Mouse (Mus musculus) urinary bladder, postnatal 10 days (tissue): Measurements from ENCODE around the gene Psmd1.
"Not testable (repeated sequence)": the region's sequence is repeated elsewhere in the genome, so short reads cannot be mapped to it uniquely, and the experiment has no call there.

Experiments
- DNase-seq: peaks from one replicate; pipeline ENCODE4 v3.0.0; 2022; ENCODE audit warnings: low spot score

Psmd1 gene

DNA sequence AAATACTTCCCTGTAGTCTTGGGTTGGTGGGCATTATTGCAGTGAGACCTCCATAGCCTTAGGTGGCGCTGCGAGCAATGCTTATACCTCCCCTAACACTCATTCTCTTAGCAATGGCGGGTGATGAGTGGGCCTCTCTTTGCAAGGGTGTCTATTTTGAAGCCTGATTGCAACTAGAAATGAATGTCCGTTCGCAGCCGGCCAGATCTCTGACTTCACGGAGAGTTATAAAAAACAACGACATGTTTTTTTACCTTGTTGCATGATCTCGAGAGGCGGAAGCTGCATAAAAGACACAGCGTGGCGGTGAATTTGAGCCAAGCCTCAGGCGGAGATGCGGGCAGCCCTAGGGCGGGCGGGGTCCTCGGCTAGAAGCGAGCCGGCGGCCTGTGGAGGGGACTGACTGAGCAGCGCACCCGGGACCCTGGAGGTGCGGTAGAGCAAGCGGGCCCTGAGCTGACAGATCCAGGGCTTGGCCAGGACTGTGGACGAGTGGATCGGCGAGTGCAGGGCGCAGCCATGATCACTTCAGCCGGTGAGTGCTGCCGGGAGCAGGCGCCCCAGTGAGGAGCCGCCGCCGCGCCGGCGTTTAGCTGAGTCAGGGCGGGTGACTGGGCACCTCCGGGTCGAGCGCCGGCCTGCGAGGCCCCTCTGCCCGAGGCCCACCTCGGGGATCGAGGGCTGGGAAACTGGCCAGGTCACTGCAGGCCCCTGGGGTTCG, at the start of gene Psmd1:
TSS of gene Psmd1 (plus strand) at position 117 of the 721 bp plus-strand sequence.
- peak; percentile 49 for DNase-seq

DNA sequence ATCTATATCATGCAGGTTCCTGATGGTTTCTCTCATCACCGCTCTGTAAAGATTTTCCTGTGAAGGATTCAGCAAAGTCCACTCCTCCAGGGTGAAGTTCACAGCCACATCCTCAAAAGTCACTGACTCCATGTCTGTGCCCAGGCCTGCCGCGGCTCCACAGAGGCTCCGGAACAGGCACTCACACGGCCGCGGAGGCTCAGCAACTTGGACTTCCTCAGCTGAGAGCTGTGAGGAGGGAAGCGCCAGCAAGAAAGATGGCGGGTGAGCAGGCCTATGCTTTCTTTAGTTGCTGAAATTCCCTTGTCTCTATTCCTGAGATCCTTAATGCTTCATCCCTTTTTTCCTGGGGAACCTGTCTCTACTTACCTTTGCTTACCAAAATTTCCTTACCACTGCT, 48.4 kb upstream of the Psmd1 start:
- DNase-seq, result not testable (repeated sequence)

DNA sequence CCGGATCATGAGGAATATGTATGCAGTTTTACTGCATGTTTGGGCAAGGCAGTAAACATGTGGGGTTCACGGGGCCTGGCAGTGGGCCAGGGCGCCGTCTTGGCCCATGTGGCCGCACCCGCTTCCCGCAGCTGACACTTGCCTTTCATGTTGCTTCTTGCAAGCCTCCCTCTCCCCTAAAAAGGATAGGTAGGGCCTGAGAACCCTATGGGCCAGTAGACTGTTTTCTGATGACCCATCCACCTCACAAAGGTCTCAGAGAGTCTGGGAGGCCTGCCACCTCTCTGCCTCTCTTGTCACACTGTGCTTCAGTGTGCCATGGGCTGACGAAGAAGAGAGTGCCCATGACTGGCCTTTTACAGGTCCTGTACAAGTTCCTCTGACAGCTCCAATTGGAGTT, 47.7 kb upstream of the Psmd1 start, which contains the start of gene Spata3:
TSS of gene Spata3 (plus strand) at position 301 of the 400 bp plus-strand sequence.
- no peak for DNase-seq

DNA sequence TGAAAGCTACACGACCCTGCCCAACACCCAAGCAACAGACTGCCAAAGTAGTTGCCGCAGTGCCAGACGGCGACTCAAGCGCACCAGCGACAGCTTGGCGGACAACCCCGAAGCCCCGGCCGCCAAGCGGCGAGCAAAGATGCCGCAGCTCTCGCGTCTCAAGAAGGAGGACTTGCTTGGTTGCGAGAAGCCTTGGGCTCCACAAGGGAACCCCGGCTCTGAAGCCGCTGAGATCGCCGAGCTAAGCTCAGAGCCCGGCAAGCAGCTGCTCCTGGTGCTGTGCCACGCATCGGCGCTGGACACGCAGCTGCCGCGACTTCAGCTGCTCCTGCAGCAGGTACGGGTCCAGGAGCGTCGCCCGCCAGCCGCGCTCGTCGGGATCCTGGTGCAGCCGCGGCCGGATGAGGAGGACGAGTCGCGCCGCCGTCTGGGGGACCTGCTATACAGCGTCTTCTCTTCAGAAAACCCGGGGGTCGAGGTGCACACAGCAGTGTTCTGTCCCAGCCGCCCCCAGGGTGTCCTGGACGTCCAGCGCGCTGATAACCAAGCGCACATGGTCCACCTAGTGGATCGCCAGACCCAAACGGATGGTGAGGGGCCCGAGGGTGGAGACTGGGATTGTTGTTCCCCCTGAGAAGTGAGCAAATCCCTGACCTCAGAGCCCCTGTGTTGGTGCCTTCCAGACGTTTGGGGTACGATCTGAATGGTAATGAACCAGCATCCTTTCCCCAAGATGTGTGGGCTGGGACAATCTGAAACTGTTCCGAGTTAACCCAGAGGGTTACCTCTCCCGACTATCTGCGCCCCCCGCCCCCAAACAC, 45.7 kb upstream of the Psmd1 start:
- no peak for DNase-seq

DNA sequence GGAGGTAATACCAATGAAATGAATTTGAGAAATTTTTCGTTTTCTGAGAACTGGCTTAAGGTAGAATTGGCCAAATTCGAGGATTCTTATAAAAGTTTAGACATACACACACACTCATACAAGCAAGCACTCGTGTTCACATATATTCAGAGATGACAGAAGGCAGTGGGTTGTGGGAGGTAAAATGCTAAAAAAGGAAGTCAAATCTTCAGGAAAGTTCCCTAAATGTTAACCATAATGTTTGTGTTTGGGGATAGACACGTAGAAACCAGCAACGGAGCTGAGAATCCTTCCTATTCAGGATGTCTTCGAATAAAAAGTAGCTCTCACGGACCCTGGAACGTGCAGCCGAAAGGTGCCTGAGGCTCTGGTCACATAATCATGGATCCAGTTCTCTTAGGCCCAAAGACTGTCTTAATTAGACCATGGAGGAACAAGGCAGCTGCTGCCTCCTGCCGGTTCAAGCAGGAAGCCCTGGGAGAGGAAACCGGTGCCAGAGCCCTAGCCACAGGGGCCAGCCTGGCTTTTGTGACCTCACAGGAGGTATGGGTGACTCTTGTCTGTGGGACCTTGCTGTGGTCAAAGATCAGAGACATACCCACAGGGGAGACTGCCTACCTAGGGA, 42.7 kb upstream of the Psmd1 start:
- DNase-seq, result no peak

DNA sequence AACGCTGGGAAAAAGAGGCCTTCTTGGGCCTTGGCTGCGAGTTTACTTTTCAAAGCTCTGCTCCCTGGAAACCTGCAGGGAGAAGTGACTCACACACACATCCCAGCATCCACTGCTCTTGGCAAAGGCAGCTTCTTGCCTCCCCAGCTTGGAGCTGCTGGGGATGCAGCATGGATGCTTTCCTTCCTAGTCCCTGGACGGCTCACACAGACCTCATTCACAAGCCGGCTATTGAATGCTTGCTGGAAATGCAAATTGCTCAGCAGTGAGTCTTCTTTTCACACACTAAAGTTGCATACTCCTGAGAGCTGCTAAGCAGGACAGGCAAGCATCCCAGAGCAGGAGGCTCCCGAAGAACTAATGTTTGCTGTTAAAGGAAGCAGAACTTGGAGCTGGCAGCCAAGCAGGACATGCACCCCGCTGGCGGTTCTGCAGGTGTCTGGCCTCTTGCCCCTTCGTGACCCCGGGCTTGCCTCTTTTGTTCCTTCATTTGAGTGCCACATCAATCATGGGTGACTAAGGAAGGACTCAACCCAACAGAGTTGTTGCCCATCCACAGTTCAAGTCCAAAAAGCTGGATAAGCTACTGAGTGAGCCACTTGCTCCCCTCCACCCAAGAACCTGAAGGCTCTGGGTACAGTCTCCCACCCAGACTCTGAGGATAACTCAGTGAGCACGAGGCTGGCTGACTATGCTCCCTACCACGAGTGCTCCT, 31.8 kb upstream of the Psmd1 start:
- DNase-seq, result no peak

DNA sequence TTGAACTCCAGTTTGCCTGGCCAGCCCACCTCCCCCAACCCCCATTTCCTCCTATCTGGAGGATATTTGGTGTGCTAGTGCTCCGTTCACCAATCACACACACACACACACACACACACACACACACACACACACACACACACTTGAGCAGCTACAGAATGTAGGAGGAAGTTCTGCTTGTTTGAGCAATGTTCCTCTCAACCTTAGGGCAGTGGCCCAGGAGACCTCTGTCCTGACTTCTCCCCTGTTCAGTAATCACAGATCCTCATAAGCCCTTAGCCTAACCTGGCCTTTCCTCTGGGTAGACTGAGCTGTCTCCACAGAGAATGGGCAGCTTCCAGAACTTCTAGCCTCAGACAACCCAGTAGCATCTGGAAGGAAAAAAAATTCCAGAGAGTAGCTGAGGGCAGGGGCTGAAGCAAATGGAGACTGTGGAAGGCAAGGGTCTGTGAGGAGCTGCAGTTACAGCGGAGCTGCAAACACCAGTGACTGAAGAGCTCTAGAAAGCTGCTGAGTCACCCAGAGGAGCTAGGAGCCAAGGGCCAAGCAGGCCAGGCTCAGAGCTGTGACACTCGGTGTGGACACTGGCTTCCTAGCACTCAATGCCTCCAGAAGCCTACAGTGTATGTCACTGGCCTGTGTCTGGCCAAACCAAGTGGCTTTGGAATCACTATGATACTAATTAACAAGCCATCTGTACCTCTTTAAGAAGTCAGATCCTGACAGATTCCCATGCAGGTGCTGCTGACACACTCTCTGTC, 25.8 kb upstream of the Psmd1 start:
- DNase-seq, result no peak

DNA sequence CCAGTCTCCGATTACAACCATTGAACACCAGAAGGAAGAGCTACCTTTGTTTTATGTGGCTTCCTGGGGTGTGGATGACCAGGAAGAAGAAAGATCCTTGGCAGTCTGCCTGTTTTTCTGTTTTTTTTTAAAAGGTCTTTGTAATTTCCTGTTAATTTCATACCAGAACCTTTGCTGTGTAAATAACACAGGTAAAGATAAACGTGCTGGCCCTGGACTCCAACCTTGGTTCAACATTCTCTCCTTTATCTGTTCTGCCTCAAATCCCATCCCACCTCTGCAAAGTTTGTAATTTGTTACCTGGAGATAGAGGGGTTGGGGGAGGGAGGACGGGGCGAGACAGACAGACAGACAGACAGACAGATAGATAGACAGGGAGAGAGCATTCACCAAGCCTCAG, 24.1 kb upstream of the Psmd1 start:
- DNase-seq, result no peak

DNA sequence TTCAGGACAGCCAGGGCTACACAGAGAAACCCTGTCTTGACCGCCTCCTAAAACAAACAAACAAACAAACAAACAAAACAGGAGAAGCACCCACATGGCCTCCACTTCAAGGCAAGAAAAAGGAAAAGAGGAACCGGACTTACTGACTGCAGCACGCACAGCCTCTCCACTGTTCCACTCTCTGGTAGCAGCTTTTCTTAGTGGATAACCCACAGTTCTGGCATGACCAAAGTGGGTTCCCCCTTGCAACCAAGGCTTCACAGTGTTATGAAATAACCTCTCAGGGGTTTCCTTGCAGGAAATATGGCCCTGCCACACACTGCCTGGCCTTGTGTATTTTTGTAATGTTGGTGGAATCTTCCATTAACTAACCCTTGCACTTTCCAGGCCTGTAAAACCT, 23.4 kb upstream of the Psmd1 start:
- no peak for DNase-seq

DNA sequence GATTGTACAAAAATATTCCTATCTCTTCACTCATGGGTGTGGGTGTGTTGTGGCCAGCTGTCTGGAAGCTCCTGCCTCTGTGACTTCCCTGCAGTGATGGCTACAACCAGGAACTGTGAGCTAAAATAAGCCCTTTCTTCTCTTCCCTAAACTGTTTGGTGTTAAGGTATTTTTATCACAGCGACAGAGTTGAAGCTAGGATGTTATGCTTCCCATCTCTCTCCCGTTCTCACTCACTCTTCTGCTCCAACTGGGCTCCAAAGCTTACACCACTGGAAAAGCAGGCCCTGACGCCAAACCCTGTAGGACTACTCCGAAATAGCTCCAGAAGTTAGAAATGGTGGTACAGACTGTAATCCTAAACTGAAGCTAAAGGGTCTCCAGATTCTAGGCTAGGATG, 19.1 kb upstream of the Psmd1 start:
- no peak for DNase-seq

DNA sequence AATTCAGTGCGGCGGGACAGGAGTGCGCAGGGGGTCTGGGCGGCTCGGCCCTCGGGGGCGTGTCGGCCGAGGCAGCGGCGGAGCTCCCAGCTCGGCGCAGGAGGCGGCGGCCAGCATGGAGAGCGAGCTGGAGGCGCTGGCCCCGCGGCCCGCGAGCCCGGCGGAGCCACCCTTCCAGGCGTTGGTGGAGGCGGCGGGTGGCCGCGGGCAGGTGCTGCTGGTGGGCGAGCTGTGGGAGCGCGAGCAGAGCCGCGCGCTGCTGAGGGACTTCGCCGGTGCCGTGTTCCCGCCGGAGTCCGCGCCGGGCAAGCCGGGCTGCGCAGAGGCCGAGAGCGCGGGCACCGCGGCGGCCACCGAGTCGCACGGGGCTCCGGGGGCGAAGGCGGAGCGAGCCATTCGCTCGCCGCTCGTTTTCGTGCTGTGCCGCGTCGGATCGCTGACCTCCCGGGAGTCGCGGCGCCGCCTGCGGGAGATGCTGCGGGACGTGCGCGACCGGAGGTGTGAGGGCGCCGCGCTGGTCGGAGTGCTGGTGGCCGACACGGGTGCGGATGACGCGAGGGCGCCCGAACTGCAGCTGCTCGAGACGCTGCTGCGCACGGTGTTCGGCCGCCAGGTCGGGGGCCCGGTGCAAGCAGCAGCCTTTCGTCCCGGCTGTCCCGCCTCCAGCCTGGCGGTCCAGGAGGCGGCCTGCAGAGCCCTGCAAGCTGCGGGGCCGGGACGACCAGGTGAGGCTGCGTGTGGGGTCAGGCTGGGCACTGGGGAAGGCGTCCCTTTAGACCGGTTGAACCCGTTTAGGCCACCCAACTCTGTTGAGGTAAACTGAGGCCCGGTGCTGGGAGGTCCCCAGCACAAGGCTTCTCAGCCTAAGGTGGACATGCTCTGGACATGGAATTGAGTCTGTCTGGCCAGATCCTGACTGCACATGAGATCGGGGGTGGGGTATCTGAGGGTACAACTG, 18.1 kb upstream of the Psmd1 start, which contains the start of gene 2810459M11Rik:
TSS of gene 2810459M11Rik (plus strand) at position 16 of the 958 bp plus-strand sequence.
- DNase-seq, result no peak

DNA sequence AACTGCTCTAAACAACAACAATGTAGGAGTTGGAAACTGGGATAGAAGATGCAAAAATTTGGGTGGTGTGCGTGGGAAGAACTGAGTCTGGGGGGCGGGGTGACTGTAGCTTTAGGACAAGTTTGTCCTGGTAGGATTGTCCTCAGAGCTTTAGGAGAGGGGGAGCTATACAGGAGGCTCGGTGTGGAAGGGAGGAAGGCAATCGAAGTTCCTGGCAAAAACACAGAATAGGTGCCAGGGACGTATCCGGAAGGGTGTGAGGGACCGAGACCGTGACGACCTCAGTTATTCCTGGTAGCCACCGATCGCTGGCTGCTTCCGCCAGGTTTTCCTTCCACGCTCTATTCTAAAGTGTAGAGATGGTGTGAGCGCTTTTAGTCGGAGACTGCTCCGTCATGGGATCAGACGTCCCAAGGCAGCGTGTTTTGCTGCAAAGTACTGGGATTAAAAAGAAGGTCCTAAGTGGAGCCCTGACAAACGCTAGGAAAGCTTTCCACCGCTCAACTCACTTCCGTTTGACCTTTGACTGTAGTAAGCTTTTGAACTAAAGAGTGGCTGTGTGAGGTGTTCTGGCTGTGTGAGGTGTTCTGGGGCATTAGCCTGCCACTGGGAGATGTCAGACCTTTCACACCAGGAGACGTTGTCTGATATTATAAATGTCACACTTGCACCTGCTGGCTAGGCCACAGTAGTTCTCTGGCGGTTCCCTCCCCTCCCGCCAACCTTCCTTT, 17.2 kb upstream of the Psmd1 start:
- no peak for DNase-seq

DNA sequence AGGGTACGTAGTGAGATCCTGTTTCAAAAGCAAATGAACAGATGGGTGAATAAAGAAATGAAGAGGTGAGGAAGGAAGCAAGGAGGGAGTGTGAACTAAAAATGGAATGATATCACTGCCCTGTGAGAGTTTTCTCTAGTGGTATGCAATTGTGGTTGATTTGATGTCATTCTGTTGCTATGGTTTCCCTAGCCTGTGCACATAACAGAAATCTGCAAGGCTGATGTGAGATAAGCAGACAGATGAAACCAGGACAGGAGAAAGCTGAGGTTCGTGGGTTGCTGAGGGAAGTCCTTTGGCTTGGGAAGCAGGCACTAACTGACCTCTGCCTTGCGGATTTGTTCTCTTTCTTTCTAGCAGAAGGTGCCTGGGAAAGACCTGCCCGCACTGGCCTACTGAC, 16.0 kb upstream of the Psmd1 start:
- no peak for DNase-seq

DNA sequence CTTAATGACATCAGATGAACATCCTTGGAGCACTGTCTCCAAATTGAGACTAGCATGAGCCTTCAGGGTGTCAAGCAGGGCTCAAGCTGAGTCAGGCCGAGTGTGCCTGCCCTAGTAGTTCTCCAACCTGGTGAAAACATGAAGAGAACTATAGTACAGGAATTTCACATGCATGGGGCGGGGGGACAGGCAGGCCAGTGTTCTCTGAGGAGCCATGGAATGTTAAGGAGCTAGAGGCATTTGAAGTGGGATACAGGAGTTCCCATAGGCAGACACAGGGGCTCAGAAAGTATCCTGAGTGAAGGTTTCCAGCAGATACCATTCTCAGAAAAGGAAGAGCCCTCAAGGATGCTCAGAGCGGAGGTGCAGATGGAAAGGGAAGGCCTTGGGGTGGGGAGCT, 15.4 kb upstream of the Psmd1 start:
- no peak for DNase-seq

DNA sequence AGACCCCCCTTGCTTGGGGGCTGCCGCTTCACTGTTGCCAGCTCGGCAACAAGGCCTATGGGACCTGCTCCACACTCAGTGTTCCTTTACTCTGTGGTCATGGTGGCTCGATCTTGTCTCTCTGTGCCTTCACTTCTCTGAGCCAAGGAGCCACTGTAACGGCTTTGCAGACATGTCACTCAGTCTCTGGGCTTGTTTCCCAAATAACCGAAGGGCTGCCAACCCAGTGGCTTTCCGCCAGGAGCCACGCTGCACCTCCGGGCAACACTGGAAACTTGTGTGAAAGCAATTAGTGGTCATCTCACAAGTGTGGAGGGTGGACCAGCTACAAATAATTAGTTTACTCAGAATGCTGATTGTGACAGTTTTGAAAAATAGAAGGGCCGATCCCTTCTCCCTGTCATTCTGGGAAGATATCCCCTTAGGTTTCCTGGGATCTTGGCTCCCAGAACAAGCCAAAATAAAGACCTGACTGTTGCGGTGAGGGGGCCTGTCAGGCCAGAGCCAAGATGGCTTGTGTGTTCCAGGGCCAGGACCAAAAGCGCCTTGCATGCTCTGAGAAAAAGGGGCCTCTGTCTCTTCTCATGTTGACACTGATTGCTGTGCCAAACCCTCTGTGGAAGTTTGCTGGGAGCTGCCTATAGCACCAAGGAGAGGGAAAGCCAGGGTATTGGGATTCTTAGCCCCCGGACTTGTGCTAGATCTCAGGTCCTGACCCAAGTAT, 10.8 kb upstream of the Psmd1 start:
- DNase-seq, result no peak

DNA sequence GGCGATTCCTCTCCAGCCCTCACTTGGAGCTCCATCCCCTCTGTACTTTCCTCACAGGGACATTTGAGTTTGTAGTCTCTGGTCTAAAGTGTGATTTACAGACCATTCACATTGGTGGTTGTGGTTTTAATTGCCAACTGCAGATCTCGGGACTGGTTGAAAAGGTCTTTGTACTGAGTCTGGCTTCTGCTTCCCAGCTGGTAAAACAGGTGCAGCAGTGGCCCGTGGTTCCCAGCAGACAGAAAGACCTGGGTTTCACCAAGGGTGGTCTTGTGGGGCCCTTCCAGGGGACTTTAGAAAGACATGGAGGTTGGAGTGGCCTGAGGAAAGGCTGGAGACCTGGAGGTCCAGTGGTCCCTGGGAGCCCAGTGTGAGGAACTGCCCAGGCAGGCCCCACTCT, 9.2 kb upstream of the Psmd1 start:
- DNase-seq, result no peak

DNA sequence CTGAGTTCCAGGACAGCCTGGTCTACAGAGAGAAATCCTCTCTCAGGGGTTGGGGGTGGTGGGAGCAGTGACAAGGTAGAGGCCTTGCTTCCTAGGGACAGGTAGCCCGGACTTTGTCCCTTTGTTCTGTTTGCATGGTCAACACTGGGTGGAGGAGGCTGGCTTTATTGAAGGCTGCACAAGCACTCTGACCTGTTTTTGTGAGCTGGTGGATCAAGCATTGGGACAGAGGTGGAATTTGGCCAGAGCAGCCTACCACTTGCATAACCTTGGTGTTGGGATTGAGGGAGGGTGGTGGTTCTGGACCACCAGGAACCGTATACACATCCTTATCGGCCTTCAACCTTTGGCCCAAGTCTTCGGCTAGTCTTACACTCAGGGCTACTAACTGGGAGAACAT, 7.9 kb upstream of the Psmd1 start:
- no peak for DNase-seq

DNA sequence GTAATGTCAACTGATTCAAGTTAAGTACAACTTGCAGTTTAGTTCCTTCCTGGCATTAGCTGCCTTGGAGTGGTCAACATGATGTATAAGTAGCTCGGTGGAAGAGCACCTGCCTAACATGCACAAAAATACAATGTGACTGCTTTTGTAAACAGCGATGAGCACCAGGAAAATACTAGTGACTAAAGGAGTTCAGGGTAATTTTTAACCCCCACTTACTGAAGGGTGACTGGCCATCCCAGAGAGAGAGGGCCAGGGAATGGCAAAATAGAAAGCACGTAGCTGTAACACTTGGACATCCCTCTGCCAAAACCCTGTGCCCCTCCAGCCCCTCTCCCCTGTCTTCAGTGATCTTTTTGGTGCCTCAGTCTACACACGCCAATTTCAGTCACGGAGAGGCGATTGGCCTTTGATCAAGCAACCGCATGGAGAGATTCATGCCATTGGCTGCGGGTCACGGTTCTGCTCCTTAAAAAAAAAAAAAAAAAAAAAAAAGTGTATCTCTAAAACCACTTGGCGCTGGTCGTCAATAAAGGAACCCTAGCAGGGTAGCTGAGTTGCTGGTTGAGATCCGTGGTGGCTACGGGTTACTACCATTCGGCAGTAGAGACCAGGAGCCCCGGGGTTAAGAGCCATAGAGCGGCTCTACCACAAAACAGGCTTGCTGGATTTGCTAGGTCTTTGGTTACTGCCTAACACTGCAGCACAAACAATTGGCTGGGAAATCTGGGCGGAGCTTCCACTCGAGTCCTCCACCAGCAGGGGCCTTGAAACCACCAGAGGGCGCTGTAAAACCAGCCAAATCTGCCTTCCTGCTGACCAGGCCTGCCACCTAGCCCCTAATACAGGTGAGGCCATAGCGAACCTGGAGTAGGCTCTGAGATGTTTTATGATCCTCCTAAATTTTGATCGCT, 5.1 kb upstream of the Psmd1 start:
- peak; percentile 69 for DNase-seq
